Mouse (Mus musculus) heart, embryonic 15.5 days (tissue): Measurements from ENCODE around the gene Cadps2. TPM values are rescaled to one million over a fixed set of nuclear protein-coding genes. Genes with fewer than 3 reads are reported as not detected.

Experiments
- ATAC-seq: fragments of 200-750 bp; cut with Nextera tagmentation; replicated peaks from 2 replicates; pipeline ENCODE4 v1.8.0; 2017; ENCODE audit warnings: low read depth, moderate TSS enrichment; ENCODE audit not compliant: insufficient number of reproducible peaks, insufficient read depth, low FRiP score
- H3K27ac ChIP-seq: fragments of 300-500 bp; sonication (generic); 2 replicates; pipeline ENCODE4 v1.5.1; 2015; ENCODE audit warnings: mild to moderate bottlenecking, inconsistent platforms
- H3K27me3 ChIP-seq: fragments of 300-500 bp; sonication (generic); 2 replicates; pipeline ENCODE4 v1.6.1; 2015; ENCODE audit warnings: inconsistent platforms
- H3K36me3 ChIP-seq: fragments of 300-500 bp; sonication (generic); 2 replicates; pipeline ENCODE4 v1.6.1; 2015; ENCODE audit warnings: mild to moderate bottlenecking, inconsistent platforms
- H3K4me1 ChIP-seq: fragments of 300-500 bp; sonication (generic); replicated peaks from 2 replicates; pipeline ENCODE4 v1.6.1; 2015; ENCODE audit warnings: inconsistent platforms
- H3K4me2 ChIP-seq: fragments of 300-500 bp; sonication (generic); 2 replicates; pipeline ENCODE4 v1.6.1; 2015; ENCODE audit warnings: inconsistent platforms, mild to moderate bottlenecking, moderate library complexity
- H3K4me3 ChIP-seq: fragments of 300-500 bp; sonication (generic); 2 replicates; pipeline ENCODE4 v1.5.1; 2015; ENCODE audit warnings: mild to moderate bottlenecking, inconsistent platforms
- H3K9ac ChIP-seq: fragments of 300-500 bp; sonication (generic); 2 replicates; pipeline ENCODE4 v1.6.1; 2015; ENCODE audit warnings: mild to moderate bottlenecking, inconsistent platforms
- H3K9me3 ChIP-seq: fragments of 300-500 bp; sonication (generic); replicated peaks from 2 replicates; pipeline ENCODE4 v1.6.1; 2016; ENCODE audit warnings: inconsistent platforms
- WGBS: fragments of 180-500 bp; shearing (Covaris S2); methylation state at CpG from one replicate; pipeline ENCODE4 v1.1.7; 2015; ENCODE audit warnings: mixed read lengths; 5-methylcytosine and 5-hydroxymethylcytosine counted together
- polyA plus RNA-seq: library from polyadenylated mRNA; unstranded; fragments of >200 nt; fragmentation: Nextera tagmentation; extraction: Ambion mirVana; gene quantifications from 2 replicates; pipeline ENCODE4 v1.2.1, GENCODE M21; 2015

The Cadps2 gene
- polyA plus RNA-seq, 1 experiment from 2014 or later: 1.3 TPM

- no peak for ATAC-seq
- 3% methylated on average over 15 of the region's 15 CpGs for whole genome bisulfite sequencing
- no peaks in the 10 kb centered on the region for H3K36me3 ChIP-seq
Observed at GRCm38 (mm10) chr6:23243821-23244760, 595.1 kb downstream of the Cadps2 start.

More at GRCm38 (mm10) chr6:23243821-23244760, 595.1 kb downstream of the Cadps2 start:
- H3K9me3 ChIP-seq: no peaks in the 10 kb centered on the region
- no peak overlapping the region for H3K27ac ChIP-seq
- peaks cover 86% of the 10 kb centered on the region for H3K27me3 ChIP-seq
- H3K4me3 ChIP-seq: no peak overlapping the region
- peaks cover 19% of the 10 kb centered on the region for H3K4me1 ChIP-seq
- no peak overlapping the region for H3K9ac ChIP-seq
- no peak overlapping the region for H3K4me2 ChIP-seq

Other genes starting within 250 kb of the Cadps2 start
- gene Rnf133, start 189.1 kb downstream of the Cadps2 start, polyA plus RNA-seq: not detected in 2 replicates
- gene Rnf148, start 184.3 kb downstream of the Cadps2 start, polyA plus RNA-seq: not detected in 2 replicates
- gene Tas2r118, start 130.6 kb upstream of the Cadps2 start, polyA plus RNA-seq: not detected in 2 replicates